Mouse (Mus musculus) midbrain, embryonic 14.5 days (tissue): ENCODE measurements around the gene Pramel4. TPM values are rescaled to one million over a fixed set of nuclear protein-coding genes. Genes with fewer than 3 reads are reported as not detected.
"Not testable (repeated sequence)": the region's sequence is repeated elsewhere in the genome, so short reads cannot be mapped to it uniquely, and the experiment has no call there.

Experiments used
- ATAC-seq: fragments of 200-750 bp; cut with Nextera tagmentation; 2 replicates; pipeline ENCODE4 v1.8.0; 2017; ENCODE audit warnings: moderate number of reproducible peaks, moderate library complexity; ENCODE audit not compliant: low FRiP score, low TSS enrichment
- DNase-seq: peaks from one replicate; pipeline ENCODE4 v3.0.0-alpha.2; 2015
- H3K27ac ChIP-seq: fragments of 300-500 bp; sonication (generic); replicated peaks from 2 replicates; pipeline ENCODE4 v1.5.1; 2014; ENCODE audit warnings: mild to moderate bottlenecking, low read depth, low read length, moderate library complexity
- H3K27me3 ChIP-seq: fragments of 300-500 bp; sonication (generic); 2 replicates; pipeline ENCODE4 v1.6.1; 2014; ENCODE audit warnings: low read length, control low read depth, mixed read lengths; ENCODE audit not compliant: control insufficient read depth, insufficient read depth
- H3K36me3 ChIP-seq: fragments of 300-500 bp; sonication (generic); 2 replicates; pipeline ENCODE4 v1.6.1; 2014; ENCODE audit warnings: low read length, control low read depth; ENCODE audit not compliant: control insufficient read depth, insufficient read depth
- H3K4me1 ChIP-seq: fragments of 300-500 bp; sonication (generic); 2 replicates; pipeline ENCODE4 v1.6.1; 2014; ENCODE audit warnings: mild to moderate bottlenecking, antibody characterized with exemption, low read length, control low read depth; ENCODE audit not compliant: control insufficient read depth, insufficient read depth
- H3K4me2 ChIP-seq: fragments of 300-500 bp; sonication (generic); 2 replicates; pipeline ENCODE4 v1.6.1; 2014; ENCODE audit warnings: mild to moderate bottlenecking, low read length, moderate library complexity
- H3K4me3 ChIP-seq: fragments of 300-500 bp; sonication (generic); replicated peaks from 2 replicates; pipeline ENCODE4 v1.5.1; 2014; ENCODE audit warnings: low read depth, low read length
- H3K9ac ChIP-seq: fragments of 300-500 bp; sonication (generic); replicated peaks from 2 replicates; pipeline ENCODE4 v1.6.1; 2014; ENCODE audit warnings: mild to moderate bottlenecking, low read length, moderate library complexity
- H3K9me3 ChIP-seq: fragments of 300-500 bp; sonication (generic); 2 replicates; pipeline ENCODE4 v1.6.1; 2016; ENCODE audit warnings: low read length, control low read depth, mixed read lengths; ENCODE audit not compliant: control insufficient read depth
- WGBS: fragments of 180-500 bp; shearing (Covaris S2); extraction: QIAGEN DNeasy Blood & Tissue Kit; methylation state at CpG from one replicate; pipeline ENCODE4 v1.1.7; 2014; 5-methylcytosine and 5-hydroxymethylcytosine counted together
- polyA plus RNA-seq: library from polyadenylated mRNA; unstranded; fragments of >200 nt; fragmentation: Nextera tagmentation; extraction: Ambion mirVana; gene quantifications from 2 replicates; pipeline ENCODE4 v1.2.1, GENCODE M21; 2014

Pramel4 gene
- polyA plus RNA-seq: not detected in 2 replicates

- H3K27me3 ChIP-seq, H3K4me3 ChIP-seq, ATAC-seq, H3K9ac ChIP-seq, H3K36me3 ChIP-seq, H3K9me3 ChIP-seq, H3K4me2 ChIP-seq, H3K4me1 ChIP-seq, H3K27ac ChIP-seq, DNase-seq: not testable (repeated sequence)
- 88% methylated on average over 3 of the region's 3 CpGs for WGBS
Observed at GRCm38 (mm10) chr4:144058826-144059225, at the start of gene Pramel4. Pramel4 (plus strand) TSS chr4:144059126.

GRCm38 (mm10) chr4:144106174-144106573 lies 47.2 kb downstream of the Pramel4 start, which contains the start of gene Gm13102:
Gm13102 (plus strand) TSS chr4:144106474.
- H3K27ac ChIP-seq, ATAC-seq, H3K27me3 ChIP-seq, H3K4me2 ChIP-seq, H3K4me3 ChIP-seq, H3K36me3 ChIP-seq, H3K4me1 ChIP-seq, DNase-seq, H3K9ac ChIP-seq, H3K9me3 ChIP-seq: not testable (repeated sequence)
- no CpG with 5 or more reads among the region's 2 CpGs for WGBS

Other genes starting within 250 kb of the Pramel4 start
- not detected in 2 replicates for gene Gm13084, start 243.0 kb upstream of the Pramel4 start, polyA plus RNA-seq
- not detected in 2 replicates for gene Gm13103, start 212.6 kb upstream of the Pramel4 start, polyA plus RNA-seq
- not detected in 2 replicates for gene Pramef6, start 158.7 kb upstream of the Pramel4 start, polyA plus RNA-seq
- gene Pramef25, start 108.1 kb upstream of the Pramel4 start, polyA plus RNA-seq: not detected in 2 replicates
- gene Gm13101, start 92.2 kb upstream of the Pramel4 start, polyA plus RNA-seq: not detected in 2 replicates
- not detected in 2 replicates for gene Pramef17, start 64.8 kb upstream of the Pramel4 start, polyA plus RNA-seq
- gene Gm13102, start 47.3 kb downstream of the Pramel4 start, polyA plus RNA-seq: not detected in 2 replicates
- gene Oog3, start 103.5 kb downstream of the Pramel4 start, polyA plus RNA-seq: not detected in 2 replicates
- gene Oog2, start 131.6 kb downstream of the Pramel4 start, polyA plus RNA-seq: not detected in 2 replicates
- gene C87977, start 154.2 kb downstream of the Pramel4 start, polyA plus RNA-seq: not detected in 2 replicates
- gene Pramel5, start 221.4 kb downstream of the Pramel4 start, polyA plus RNA-seq: not detected in 2 replicates